Mouse (Mus musculus) hematopoietic stem cell, adult 5-6 weeks (primary cell): ENCODE measurements around the gene Slc25a41. TPM values are rescaled to one million over a fixed set of nuclear protein-coding genes. Genes with fewer than 3 reads are reported as not detected.

Experiments
- ATAC-seq, 2 experiments: fragments of 125-278 bp in 1 of 2; replicated peaks in 1 of 2; 2 replicates each; pipeline ENCODE4 v1.8.0; 2016 to 2017; ENCODE audit warnings: inconsistent platforms in 2 of 2, mild to moderate bottlenecking in 2 of 2, moderate number of reproducible peaks in 2 of 2, low read depth in 1 of 2, moderate TSS enrichment in 1 of 2; ENCODE audit not compliant: low FRiP score in 2 of 2, poor library complexity in 2 of 2, severe bottlenecking in 2 of 2, insufficient read depth in 1 of 2, low TSS enrichment in 1 of 2
- total RNA-seq: library from RNA; stranded (forward); fragments of 172-1452, 232-1000 nt; gene quantifications from 2 replicates; pipeline ENCODE4 v1.2.3, GENCODE M21; 2017

Gene Slc25a41
- total RNA-seq, 1 experiment from 2014 or later = not detected

GRCm38 (mm10) chr17:57058891-57059485 lies 17.5 kb upstream of the Slc25a41 start, which contains the start of gene Crb3:
Gene Crb3 (plus strand): TSS chr17:57059105.
- no peak for ATAC-seq

DNA sequence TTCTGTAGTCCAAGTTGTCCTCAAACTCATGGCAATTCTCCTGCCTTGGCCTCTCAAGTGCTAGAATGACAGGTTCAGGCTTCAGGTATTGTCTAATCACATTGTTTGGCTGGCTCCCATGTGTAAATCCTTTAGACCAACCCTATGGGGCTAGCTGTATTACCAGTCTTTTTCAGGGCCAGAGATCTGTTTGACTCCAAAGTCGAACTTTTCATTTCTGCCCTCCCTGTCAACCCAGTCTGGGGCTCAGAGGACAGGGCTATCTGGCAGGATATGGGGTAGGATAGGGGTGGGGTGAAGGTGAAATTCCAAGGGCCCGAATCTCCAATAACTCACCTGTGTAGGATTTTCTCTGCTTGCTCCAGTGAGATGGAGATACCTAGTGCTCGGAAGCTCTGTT lies 14.8 kb upstream of the Slc25a41 start:
- no peak for ATAC-seq

GRCm38 (mm10) chr17:57051679-57052078 lies 10.2 kb upstream of the Slc25a41 start:
- peak in 1 of 2 experiments; percentile 63; a peak in 2 of 4 replicates for ATAC-seq

GRCm38 (mm10) chr17:57048816-57049215 lies 7.4 kb upstream of the Slc25a41 start:
- ATAC-seq = no peak; a peak in 2 of 4 replicates

DNA sequence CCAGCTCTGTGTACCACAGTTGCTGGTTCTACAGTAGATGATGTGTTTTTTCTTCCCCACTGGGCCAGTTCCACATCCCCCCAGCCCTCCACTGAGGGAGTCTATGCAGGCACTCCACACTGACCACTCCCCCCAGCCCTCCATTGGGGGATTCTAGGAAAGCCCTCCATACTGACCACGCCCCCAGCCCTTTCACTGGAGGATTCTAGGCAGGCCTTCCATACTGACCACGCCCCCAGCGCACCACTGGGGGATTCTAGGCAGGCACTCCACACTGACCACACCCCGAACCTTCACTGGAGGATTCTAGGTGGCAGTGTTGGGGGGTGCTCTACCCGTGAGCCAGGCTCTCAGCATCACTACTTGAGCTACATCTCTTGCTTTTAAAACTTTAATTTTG lies 6.0 kb upstream of the Slc25a41 start:
- ATAC-seq = no peak

DNA sequence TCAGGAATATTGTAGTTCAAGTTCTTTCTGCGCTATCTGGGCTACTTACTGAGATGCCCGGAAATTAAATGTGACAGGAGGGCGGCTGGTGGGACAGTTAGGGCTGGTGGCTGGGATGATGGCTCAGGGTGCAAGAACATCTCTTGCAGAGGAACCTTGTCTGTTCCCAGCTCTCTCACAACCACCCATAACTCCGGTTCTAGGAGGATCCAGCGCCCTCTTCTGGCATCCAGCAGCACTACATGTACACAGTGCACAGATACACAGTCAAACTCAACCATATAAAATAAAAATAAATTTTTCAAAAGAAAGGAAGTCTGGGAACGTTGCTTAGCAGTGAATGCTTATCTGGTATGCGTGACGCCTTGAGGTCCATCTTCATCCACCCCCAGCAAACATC lies 2.5 kb downstream of the Slc25a41 start:
- no peak; a peak in 1 of 4 replicates for ATAC-seq

DNA sequence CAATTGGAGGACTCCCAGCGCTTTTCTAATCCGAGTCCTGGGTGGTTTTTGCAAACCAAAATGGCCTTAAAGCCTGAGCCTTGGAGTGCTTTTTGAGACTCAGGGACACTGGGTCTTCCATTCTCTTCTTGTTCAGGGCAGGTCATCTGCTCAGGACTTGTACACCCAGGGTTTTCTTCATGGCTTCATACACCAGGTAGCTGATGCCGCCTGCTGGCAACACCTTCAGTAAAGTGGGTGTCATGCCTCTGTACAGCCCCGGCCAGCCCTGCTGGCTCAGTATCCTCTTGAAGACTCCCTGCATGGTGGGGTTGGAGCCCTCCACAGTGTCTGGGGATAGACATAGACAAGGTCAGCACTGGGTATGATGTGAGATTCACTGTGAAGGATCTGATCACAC lies 8.6 kb downstream of the Slc25a41 start:
- no peak for ATAC-seq

- ATAC-seq = peak; percentile 89
Measured at GRCm38 (mm10) chr17:57031661-57032420, 9.6 kb downstream of the Slc25a41 start.

GRCm38 (mm10) chr17:57030931-57031660 lies 10.4 kb downstream of the Slc25a41 start, which contains the start of gene Khsrp:
Gene Khsrp (minus strand): TSS chr17:57031522.
- no peak for ATAC-seq

GRCm38 (mm10) chr17:57029691-57030090 lies 11.8 kb downstream of the Slc25a41 start:
- ATAC-seq = no peak

GRCm38 (mm10) chr17:57027471-57027870 lies 14.0 kb downstream of the Slc25a41 start:
- ATAC-seq = no peak

- no peak for ATAC-seq
Measured at GRCm38 (mm10) chr17:57020960-57021359, 20.5 kb downstream of the Slc25a41 start.

DNA sequence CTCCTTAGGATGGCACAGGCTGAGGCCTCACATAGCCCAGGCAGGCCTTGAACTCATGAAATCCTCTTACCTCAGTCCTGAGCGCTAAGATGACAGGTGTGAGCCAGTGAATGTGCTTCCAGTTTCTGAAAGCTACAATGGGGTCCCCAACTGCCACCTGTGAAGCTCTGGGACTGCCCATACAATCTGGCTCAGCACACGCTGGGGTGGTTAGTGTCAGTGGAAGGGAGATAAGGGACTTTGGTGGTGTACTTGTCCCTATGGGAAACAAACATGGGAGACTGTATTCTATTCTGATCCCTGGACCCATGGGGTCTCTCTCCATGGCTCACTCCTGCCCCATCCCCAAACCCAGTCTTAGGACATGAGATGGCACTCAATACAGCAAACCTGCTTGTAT lies 21.8 kb downstream of the Slc25a41 start:
- ATAC-seq = peak in 1 of 2 experiments; percentile 18; a peak in 1 of 4 replicates

DNA sequence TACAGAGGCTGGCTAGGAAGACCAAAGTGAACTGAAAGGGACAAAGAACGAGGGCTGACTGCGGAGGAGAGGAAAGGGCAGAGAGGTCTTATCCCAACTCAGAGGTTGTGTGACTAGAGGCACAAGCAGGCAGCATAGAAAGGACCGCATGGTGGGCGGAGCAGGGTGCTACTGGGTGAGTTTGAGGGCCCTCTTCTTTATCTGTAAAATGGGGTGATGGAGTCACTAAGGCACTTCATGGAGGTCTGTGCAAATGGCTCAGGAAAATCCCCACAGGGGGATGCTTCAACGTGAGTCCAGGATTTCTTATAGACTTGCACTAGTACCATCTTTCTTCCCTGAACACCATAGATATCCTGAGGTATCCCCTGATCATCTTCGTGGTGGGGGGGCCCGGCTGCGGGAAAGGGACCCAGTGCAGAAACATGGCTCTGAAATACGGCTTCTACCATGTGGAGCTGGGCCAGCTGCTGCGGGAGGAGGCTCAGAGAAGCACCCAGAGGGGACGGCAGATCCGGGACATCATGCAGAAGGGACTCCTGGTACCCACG lies 29.1 kb downstream of the Slc25a41 start:
- ATAC-seq = no peak

GRCm38 (mm10) chr17:57011236-57012141 lies 30.0 kb downstream of the Slc25a41 start, which contains the start of the genes Gtf2f1 and Gm17949:
Gene Gtf2f1 (minus strand): TSS chr17:57011288.
Gene Gm17949 (plus strand): TSS chr17:57011469.
- ATAC-seq = peak; percentile 87 to 89

GRCm38 (mm10) chr17:57010911-57011235 lies 30.6 kb downstream of the Slc25a41 start:
- peak; percentile 44 to 49 for ATAC-seq
